Mouse (Mus musculus): ENCODE data around the gene Foxn2. TPM values are rescaled to one million over a fixed set of nuclear protein-coding genes. Genes with fewer than 3 reads are reported as not detected.
"Not testable (repeated sequence)": the region's sequence is repeated elsewhere in the genome, so short reads cannot be mapped to it uniquely, and the experiment has no call there.

Foxn2 gene
- polyA plus RNA-seq, 1 experiment from 2014 or later = 12.7 TPM

- DNase-seq (ENCODE audit: low spot score) = no peak
- H3K9me3 ChIP-seq = no peaks in the 10 kb centered on the region
- no peaks in the 10 kb centered on the region for H3K4me1 ChIP-seq
- H3K27ac ChIP-seq = no peak overlapping the region
- no peak overlapping the region for H3K4me3 ChIP-seq
- H3K36me3 ChIP-seq = no peaks in the 10 kb centered on the region
- WGBS = 83% methylated on average over 6 of the region's 6 CpGs
- no peaks in the 10 kb centered on the region for H3K27me3 ChIP-seq (ENCODE audit: insufficient read depth, poor library complexity, severe bottlenecking)
Measured at GRCm38 (mm10) chr17:88421246-88421645, 19.3 kb upstream of the Foxn2 start.

- 76% methylated on average over 2 of the region's 2 CpGs for WGBS
- DNase-seq (ENCODE audit: low spot score) = no peak
- Histone ChIP-seq H3K27me3 (ENCODE audit: insufficient read depth, poor library complexity, severe bottlenecking) (no peaks in the 10 kb centered on the region), H3K9me3 (no peaks in the 10 kb centered on the region), H3K4me3 (no peak overlapping the region), H3K36me3 (no peaks in the 10 kb centered on the region), H3K27ac (no peak overlapping the region), H3K4me1 (peaks cover 5% of the 10 kb centered on the region)
Measured at GRCm38 (mm10) chr17:88430719-88431118, 9.8 kb upstream of the Foxn2 start.

GRCm38 (mm10) chr17:88431486-88431885 lies 9.0 kb upstream of the Foxn2 start:
- 83% methylated on average over 12 of the region's 12 CpGs for WGBS
- DNase-seq (ENCODE audit: low spot score) = no peak
- no peak overlapping the region for H3K27ac ChIP-seq
- H3K36me3 ChIP-seq = no peaks in the 10 kb centered on the region
- H3K4me1 ChIP-seq = peaks cover 11% of the 10 kb centered on the region
- H3K27me3 ChIP-seq (ENCODE audit: insufficient read depth, poor library complexity, severe bottlenecking) = no peaks in the 10 kb centered on the region
- H3K4me3 ChIP-seq = no peak overlapping the region
- H3K9me3 ChIP-seq = no peaks in the 10 kb centered on the region

- H3K27me3 ChIP-seq (ENCODE audit: insufficient read depth, poor library complexity, severe bottlenecking) = no peaks in the 10 kb centered on the region
- no peak overlapping the region for H3K27ac ChIP-seq
- H3K9me3 ChIP-seq = no peaks in the 10 kb centered on the region
- WGBS = 80% methylated on average over 10 of the region's 10 CpGs
- DNase-seq (ENCODE audit: low spot score) = no peak
- H3K4me3 ChIP-seq = no peak overlapping the region
- H3K36me3 ChIP-seq = no peaks in the 10 kb centered on the region
- peaks cover 11% of the 10 kb centered on the region for H3K4me1 ChIP-seq
Measured at GRCm38 (mm10) chr17:88431987-88432386, 8.5 kb upstream of the Foxn2 start.

GRCm38 (mm10) chr17:88435322-88435721 lies 5.2 kb upstream of the Foxn2 start:
- H3K4me1 ChIP-seq = peaks cover 17% of the 10 kb centered on the region
- 60% methylated on average over 10 of the region's 10 CpGs for WGBS
- no peak overlapping the region for H3K27ac ChIP-seq
- H3K36me3 ChIP-seq = no peaks in the 10 kb centered on the region
- DNase-seq (ENCODE audit: low spot score) = no peak
- no peaks in the 10 kb centered on the region for H3K27me3 ChIP-seq (ENCODE audit: insufficient read depth, poor library complexity, severe bottlenecking)
- H3K9me3 ChIP-seq = no peaks in the 10 kb centered on the region
- no peak overlapping the region for H3K4me3 ChIP-seq

GRCm38 (mm10) chr17:88436284-88436683 lies 4.2 kb upstream of the Foxn2 start:
- 85% methylated on average over 4 of the region's 4 CpGs for WGBS
- Histone ChIP-seq H3K9me3 (no peaks in the 10 kb centered on the region), H3K27me3 (ENCODE audit: insufficient read depth, poor library complexity, severe bottlenecking) (no peaks in the 10 kb centered on the region), H3K36me3 (no peaks in the 10 kb centered on the region), H3K27ac (no peak overlapping the region), H3K4me3 (no peak overlapping the region), H3K4me1 (peaks cover 17% of the 10 kb centered on the region)
- DNase-seq (ENCODE audit: low spot score) = no peak

- not testable (repeated sequence) for H3K36me3 ChIP-seq; H3K27ac ChIP-seq; H3K4me3 ChIP-seq; H3K9me3 ChIP-seq; H3K27me3 ChIP-seq (ENCODE audit: insufficient read depth, poor library complexity, severe bottlenecking); DNase-seq (ENCODE audit: low spot score)
- H3K4me1 ChIP-seq = peaks cover 17% of the 10 kb centered on the region
- WGBS = 90% methylated on average over 5 of the region's 5 CpGs
Measured at GRCm38 (mm10) chr17:88436749-88437148, 3.8 kb upstream of the Foxn2 start.

GRCm38 (mm10) chr17:88437391-88437790 lies 3.1 kb upstream of the Foxn2 start:
- WGBS = 67% methylated on average over 1 of the region's 1 CpGs
- no peak for DNase-seq (ENCODE audit: low spot score)
- Histone ChIP-seq H3K9me3 (no peaks in the 10 kb centered on the region), H3K27ac (no peak overlapping the region), H3K36me3 (no peaks in the 10 kb centered on the region), H3K4me3 (no peak overlapping the region), H3K4me1 (peaks cover 20% of the 10 kb centered on the region), H3K27me3 (ENCODE audit: insufficient read depth, poor library complexity, severe bottlenecking) (no peaks in the 10 kb centered on the region)

GRCm38 (mm10) chr17:88439536-88440050 lies 918 bp upstream of the Foxn2 start:
- H3K27ac ChIP-seq = peak overlapping the region; percentile 96
- H3K4me1 ChIP-seq = peaks cover 28% of the 10 kb centered on the region
- WGBS = 83% methylated on average over 12 of the region's 12 CpGs
- no peaks in the 10 kb centered on the region for H3K27me3 ChIP-seq (ENCODE audit: insufficient read depth, poor library complexity, severe bottlenecking)
- no peaks in the 10 kb centered on the region for H3K9me3 ChIP-seq
- no peak for DNase-seq (ENCODE audit: low spot score)
- no peaks in the 10 kb centered on the region for H3K36me3 ChIP-seq
- peak overlapping the region; percentile 93 for H3K4me3 ChIP-seq

GRCm38 (mm10) chr17:88441001-88441431 lies 505 bp downstream of the Foxn2 start:
- WGBS = 0% methylated on average over 55 of the region's 55 CpGs
- DNase-seq (ENCODE audit: low spot score) = peak; percentile 83

GRCm38 (mm10) chr17:88441432-88442174 lies 1.1 kb downstream of the Foxn2 start:
- DNase-seq (ENCODE audit: low spot score) = peak; percentile 88
- H3K4me3 ChIP-seq = peak overlapping the region; percentile 93

More at GRCm38 (mm10) chr17:88441001-88441431, 505 bp downstream of the Foxn2 start:
- no peaks in the 10 kb centered on the region for H3K9me3 ChIP-seq
- H3K36me3 ChIP-seq = no peaks in the 10 kb centered on the region
- peaks cover 21% of the 10 kb centered on the region for H3K4me1 ChIP-seq
- peak overlapping the region; percentile 93 for H3K4me3 ChIP-seq
- H3K27ac ChIP-seq = peak overlapping the region; percentile 96
- no peaks in the 10 kb centered on the region for H3K27me3 ChIP-seq (ENCODE audit: insufficient read depth, poor library complexity, severe bottlenecking)

GRCm38 (mm10) chr17:88442661-88443060 lies 2.1 kb downstream of the Foxn2 start:
- 78% methylated on average over 6 of the region's 6 CpGs for WGBS
- H3K27ac ChIP-seq = no peak overlapping the region
- no peaks in the 10 kb centered on the region for H3K27me3 ChIP-seq (ENCODE audit: insufficient read depth, poor library complexity, severe bottlenecking)
- no peak for DNase-seq (ENCODE audit: low spot score)
- H3K36me3 ChIP-seq = no peaks in the 10 kb centered on the region
- H3K9me3 ChIP-seq = no peaks in the 10 kb centered on the region
- peaks cover 17% of the 10 kb centered on the region for H3K4me1 ChIP-seq
- peak overlapping the region; percentile 93; the same call in 1 of the 2 replicates for H3K4me3 ChIP-seq

More at GRCm38 (mm10) chr17:88441432-88442174, 1.1 kb downstream of the Foxn2 start:
- peaks cover 17% of the 10 kb centered on the region for H3K4me1 ChIP-seq
- H3K36me3 ChIP-seq = no peaks in the 10 kb centered on the region
- H3K27ac ChIP-seq = peak overlapping the region; percentile 96
- H3K9me3 ChIP-seq = no peaks in the 10 kb centered on the region
- H3K27me3 ChIP-seq (ENCODE audit: insufficient read depth, poor library complexity, severe bottlenecking) = no peaks in the 10 kb centered on the region
- WGBS = under 1% methylated on average over 48 of the region's 48 CpGs

GRCm38 (mm10) chr17:88443186-88443585 lies 2.7 kb downstream of the Foxn2 start:
- H3K27me3 ChIP-seq (ENCODE audit: insufficient read depth, poor library complexity, severe bottlenecking) = no peaks in the 10 kb centered on the region
- H3K27ac ChIP-seq = no peak overlapping the region
- no peak for DNase-seq (ENCODE audit: low spot score)
- no peak overlapping the region for H3K4me3 ChIP-seq
- WGBS = 86% methylated on average over 6 of the region's 6 CpGs
- no peaks in the 10 kb centered on the region for H3K36me3 ChIP-seq
- H3K4me1 ChIP-seq = peaks cover 17% of the 10 kb centered on the region
- no peaks in the 10 kb centered on the region for H3K9me3 ChIP-seq

All from heart, embryonic 10.5 days (tissue).